In the genomic region with DNA sequence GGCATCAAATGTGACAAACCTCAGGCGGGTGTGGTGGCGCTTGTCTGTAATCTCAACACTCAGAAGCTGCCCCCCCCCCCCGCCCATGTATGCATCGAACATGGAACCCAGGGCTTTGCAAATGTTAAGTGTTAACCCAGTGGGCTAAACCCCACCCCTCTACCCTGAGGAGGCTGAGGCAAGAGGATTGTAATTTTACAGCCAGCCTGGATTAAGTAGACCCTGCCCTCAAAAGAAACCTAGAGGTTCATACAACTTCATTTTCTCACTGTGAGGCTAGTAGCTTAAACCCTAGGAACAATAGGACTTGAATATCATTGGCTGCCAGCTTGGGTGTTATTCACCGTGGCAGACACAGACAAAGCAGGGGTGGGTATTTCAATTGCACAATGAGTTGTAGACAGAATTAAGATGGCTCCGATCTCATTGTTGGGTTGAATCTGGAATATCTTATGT, we compare ENCODE assay signal across 8 mouse cellular contexts. TPM values are rescaled to one million over a fixed set of nuclear protein-coding genes. Genes with fewer than 3 reads are reported as not detected.
A peak's percentile ranks its signal among the peaks of the same experiment; 100 is the strongest.
DNase-seq lines count a peak whose midpoint lies in the region; ATAC-seq and TF ChIP-seq lines count a peak whose summit lies in the region.

No protein-coding gene starts in this region.

- TF ChIP-seq EP300 in liver, embryonic 14.5 days (IDR thresholded peaks at IDR 0.05; ENCODE audit: low read depth): no peak

- peak overlapping the region; percentile 96 for H3K4me2 ChIP-seq in liver, embryonic 14.5 days (ENCODE audit: low read depth)

- peak; percentile 39 for DNase-seq in 3T3-L1 (ENCODE audit: low read depth, low spot score)
- DNase-seq in liver, embryonic 14.5 days (ENCODE audit: low read depth in 3 of 3, low spot score in 3 of 3): no peak
- DNase-seq in adrenal gland, postnatal 4 days (ENCODE audit: low spot score in 2 of 2): no peak
- no peak for DNase-seq in cerebellum, adult 18-20 months
- no peak for DNase-seq in kidney, postnatal 4 days
- DNase-seq in frontal cortex, postnatal 10 days (ENCODE audit: low spot score in 2 of 2): no peak

- H3K9ac ChIP-seq in liver, embryonic 14.5 days (replicated peaks): peak overlapping the region; percentile 52

- H3K27me3 ChIP-seq in C2C12 (ENCODE audit: control insufficient read depth, insufficient read depth, insufficient read length): no peaks in the 10 kb centered on the region
- H3K27me3 ChIP-seq in liver, embryonic 14.5 days (ENCODE audit: control insufficient read depth, insufficient read depth, low read length): no peaks in the 10 kb centered on the region

- peak overlapping the region; percentile 60 for H3K27ac ChIP-seq in liver, embryonic 14.5 days

- H3K79me3 ChIP-seq in C2C12 (ENCODE audit: low read depth): peaks cover 15% of the 10 kb centered on the region

- no peaks in the 10 kb centered on the region for H3K9me3 ChIP-seq in liver, embryonic 14.5 days (ENCODE audit: control insufficient read depth, low read length)

- H3K4me1 ChIP-seq in liver, embryonic 14.5 days (replicated peaks; ENCODE audit: control insufficient read depth in 2 of 2, insufficient read depth in 2 of 2, low read length in 1 of 2): peaks cover 10 to 16% of the 10 kb centered on the region in 2 experiments

- WGBS in liver, embryonic 14.5 days (ENCODE audit: insufficient replicate concordance): 18% methylated on average over 6 of the region's 6 CpGs

- ATAC-seq in erythroid progenitor cell, adult 5-6 weeks (replicated peaks; ENCODE audit: low FRiP score, poor library complexity, severe bottlenecking): peak; percentile 28
- ATAC-seq in liver, embryonic 14.5 days (ENCODE audit: insufficient read depth): peak; percentile 42

- peak overlapping the region; percentile 27 for H3ac ChIP-seq in C2C12 (ENCODE audit: control insufficient read depth, insufficient read length, low read depth)

- peaks cover 27% of the 10 kb centered on the region for H3K79me2 ChIP-seq in C2C12 (ENCODE audit: control insufficient read depth, insufficient read depth)

- peaks cover 31% of the 10 kb centered on the region for H3K36me3 ChIP-seq in C2C12 (ENCODE audit: control insufficient read depth, insufficient read depth)
- peaks cover 37% of the 10 kb centered on the region for H3K36me3 ChIP-seq in liver, embryonic 14.5 days (replicated peaks; ENCODE audit: control insufficient read depth, insufficient read depth, low read depth)

- TF ChIP-seq CTCF in C2C12 (IDR thresholded peaks at IDR 0.05; ENCODE audit: control insufficient read depth, insufficient read depth, insufficient read length): no peak
- no peak for TF ChIP-seq CTCF in liver, embryonic 14.5 days (IDR thresholded peaks at IDR 0.05; ENCODE audit: low read depth)

- H3K4me3 ChIP-seq in C2C12 (ENCODE audit: insufficient read depth, poor library complexity, severe bottlenecking): peak overlapping the region; percentile 89
- H3K4me3 ChIP-seq in liver, embryonic 14.5 days (ENCODE audit: insufficient read depth in 1 of 2, low read depth in 2 of 2, low read length in 2 of 2): peak overlapping the region; percentile 66 to 92

TF ChIP-seq in C2C12, 6 proteins besides CTCF, POLR2A, EP300 and RAD21:
- TF ChIP-seq MYOD1 (IDR thresholded peaks at IDR 0.05; ENCODE audit: control insufficient read depth, insufficient read length, low read depth) (no peak), CEBPB (IDR thresholded peaks at IDR 0.05; ENCODE audit: low read depth) (peak; percentile 68)

RNA-seq across cellular contexts. Expression of a gene that starts 1.2 kb away (rescaled TPM):
- 349 TPM for polyA plus RNA-seq in C2C12 (2012; fragmentation: generic; extraction: Trizol)
- total RNA-seq in erythroid progenitor cell, adult 5-6 weeks (2015; ENCODE audit: low replicate concordance): 429 and 552 TPM in 2 replicates
- 378 and 383 TPM in 2 replicates for total RNA-seq in erythroid progenitor cell, adult 5-6 weeks (2017; ENCODE audit: low replicate concordance)
- 46.2 and 104 TPM in 2 replicates for polyA plus RNA-seq in liver, embryonic 14.5 days (2012; rRNA removed)
- polyA plus RNA-seq in liver, embryonic 14.5 days (2014; fragmentation: Nextera tagmentation; extraction: Ambion mirVana): 404 and 464 TPM in 2 replicates
- total RNA-seq in adrenal gland, postnatal 4 days (2021): 100 to 1,000 TPM; 233 to 289 TPM

RNA-seq across cellular contexts. Expression of a gene that starts 27.1 kb away (rescaled TPM):
- polyA plus RNA-seq in C2C12 (2012; fragmentation: generic; extraction: Trizol): 5.1 TPM
- 1.7 and 3.6 TPM in 2 replicates for total RNA-seq in erythroid progenitor cell, adult 5-6 weeks (2015; ENCODE audit: low replicate concordance)
- total RNA-seq in erythroid progenitor cell, adult 5-6 weeks (2017; ENCODE audit: low replicate concordance): 1.6 and 1.9 TPM in 2 replicates
- polyA plus RNA-seq in liver, embryonic 14.5 days (2012; rRNA removed): 4.1 and 5.7 TPM in 2 replicates
- 1.9 and 2.3 TPM in 2 replicates for polyA plus RNA-seq in liver, embryonic 14.5 days (2014; fragmentation: Nextera tagmentation; extraction: Ambion mirVana)
- 10 to 100 TPM; 36.8 to 40.5 TPM for total RNA-seq in adrenal gland, postnatal 4 days (2021)

RNA-seq across cellular contexts. Expression of a gene that starts 41.4 kb away (rescaled TPM):
- 14.9 TPM for polyA plus RNA-seq in C2C12 (2012; fragmentation: generic; extraction: Trizol)
- 3.8 and 15.5 TPM in 2 replicates for total RNA-seq in erythroid progenitor cell, adult 5-6 weeks (2015; ENCODE audit: low replicate concordance)
- 16.3 and 20.5 TPM in 2 replicates for total RNA-seq in erythroid progenitor cell, adult 5-6 weeks (2017; ENCODE audit: low replicate concordance)
- 13.5 and 21.0 TPM in 2 replicates for polyA plus RNA-seq in liver, embryonic 14.5 days (2012; rRNA removed)
- 7.6 and 10.2 TPM in 2 replicates for polyA plus RNA-seq in liver, embryonic 14.5 days (2014; fragmentation: Nextera tagmentation; extraction: Ambion mirVana)
- total RNA-seq in adrenal gland, postnatal 4 days (2021): 1 to 10 TPM; 4.7 to 5.4 TPM

Comparison
In these comparisons a context has a peak if more than half of its experiments do, and no peak if none do; other contexts are left out.
1. RNA of a gene that starts 27.1 kb away (total RNA-seq): 36.8 to 40.5 TPM in adrenal gland, postnatal 4 days; 1.6 to 3.6 TPM in erythroid progenitor cell, adult 5-6 weeks; every median in the first group is over 4 times any median in the second.